Mouse (Mus musculus) C2C12 (cell line): ENCODE data around the gene Plekhs1.

ENCODE experiments used
- CTCF ChIP-seq: IDR thresholded peaks from one replicate; pipeline ENCODE4 v1.5.1; 2011; ENCODE audit not compliant: control insufficient read depth, insufficient read depth, insufficient read length
- MAX ChIP-seq: IDR thresholded peaks from one replicate; pipeline ENCODE4 v1.6.1; 2011; ENCODE audit warnings: mild to moderate bottlenecking, control low read depth
- USF1 ChIP-seq: IDR thresholded peaks from one replicate; pipeline ENCODE4 v1.6.1; 2011; ENCODE audit warnings: low read depth, mild to moderate bottlenecking, control low read depth, moderate library complexity

DNA sequence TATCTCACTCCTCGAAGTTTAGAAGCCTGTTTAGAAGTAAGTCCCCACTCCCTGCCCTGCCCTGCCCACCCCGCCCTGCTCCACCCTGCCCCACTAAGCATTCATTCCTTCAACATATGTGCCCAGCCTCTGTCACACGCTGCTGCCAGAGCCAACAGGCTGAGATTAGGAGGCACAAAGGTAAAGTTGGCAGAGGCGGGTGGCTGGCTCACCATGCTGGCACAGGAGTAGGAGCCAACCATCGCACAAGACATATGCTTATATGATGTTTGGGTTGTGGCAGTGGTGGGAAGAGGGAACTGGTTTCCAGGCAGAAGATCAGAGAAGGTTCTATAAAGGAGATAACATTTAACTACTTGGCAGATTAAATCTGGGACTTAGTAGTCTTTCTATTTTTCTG is 15.8 kb downstream of the Plekhs1 start:
- TF ChIP-seq CTCF (no peak), MAX (no peak), USF1 (no peak)
